Mouse (Mus musculus) hindbrain, embryonic 15.5 days (tissue): ENCODE measurements around the gene Ldlrad2. TPM values are rescaled to one million over a fixed set of nuclear protein-coding genes. Genes with fewer than 3 reads are reported as not detected.

Experiments used
- ATAC-seq: fragments of 200-750 bp; cut with Nextera tagmentation; 2 replicates; pipeline ENCODE4 v1.8.0; 2017; ENCODE audit warnings: low read depth, moderate number of reproducible peaks, moderate TSS enrichment; ENCODE audit not compliant: low FRiP score
- H3K27ac ChIP-seq: fragments of 300-500 bp; sonication (generic); replicated peaks from 2 replicates; pipeline ENCODE4 v1.5.1; 2015; ENCODE audit warnings: mild to moderate bottlenecking, inconsistent platforms
- H3K27me3 ChIP-seq: fragments of 300-500 bp; sonication (generic); 2 replicates; pipeline ENCODE4 v1.6.1; 2015; ENCODE audit warnings: control low read depth, inconsistent platforms
- H3K36me3 ChIP-seq: fragments of 300-500 bp; sonication (generic); 2 replicates; pipeline ENCODE4 v1.6.1; 2015; ENCODE audit warnings: control low read depth, inconsistent platforms
- H3K4me1 ChIP-seq: fragments of 300-500 bp; sonication (generic); replicated peaks from 2 replicates; pipeline ENCODE4 v1.6.1; 2015; ENCODE audit warnings: control low read depth, inconsistent platforms
- H3K4me2 ChIP-seq: fragments of 300-500 bp; sonication (generic); 2 replicates; pipeline ENCODE4 v1.6.1; 2015; ENCODE audit warnings: moderate library complexity, mild to moderate bottlenecking, inconsistent platforms
- H3K4me3 ChIP-seq: fragments of 300-500 bp; sonication (generic); 2 replicates; pipeline ENCODE4 v1.5.1; 2015; ENCODE audit warnings: mild to moderate bottlenecking, inconsistent platforms
- H3K9ac ChIP-seq: fragments of 300-500 bp; sonication (generic); 2 replicates; pipeline ENCODE4 v1.6.1; 2015; ENCODE audit warnings: inconsistent platforms
- H3K9me3 ChIP-seq: fragments of 300-500 bp; sonication (generic); 2 replicates; pipeline ENCODE4 v1.6.1; 2016; ENCODE audit warnings: control low read depth, inconsistent platforms
- WGBS: fragments of 180-500 bp; shearing (Covaris S2); methylation state at CpG from one replicate; pipeline ENCODE4 v1.1.7; 2015; 5-methylcytosine and 5-hydroxymethylcytosine counted together
- microRNA-seq: library from miRNA; unstranded; fragments of <30 nt; microRNA quantifications from one replicate; pipeline ENCODE4, GENCODE M21; 2016
- polyA plus RNA-seq: library from polyadenylated mRNA; unstranded; fragments of >200 nt; fragmentation: Nextera tagmentation; extraction: Ambion mirVana; gene quantifications from 2 replicates; pipeline ENCODE4 v1.2.1, GENCODE M21; 2015

Ldlrad2 gene
- polyA plus RNA-seq, 1 experiment from 2014 or later: 0.54 TPM

DNA sequence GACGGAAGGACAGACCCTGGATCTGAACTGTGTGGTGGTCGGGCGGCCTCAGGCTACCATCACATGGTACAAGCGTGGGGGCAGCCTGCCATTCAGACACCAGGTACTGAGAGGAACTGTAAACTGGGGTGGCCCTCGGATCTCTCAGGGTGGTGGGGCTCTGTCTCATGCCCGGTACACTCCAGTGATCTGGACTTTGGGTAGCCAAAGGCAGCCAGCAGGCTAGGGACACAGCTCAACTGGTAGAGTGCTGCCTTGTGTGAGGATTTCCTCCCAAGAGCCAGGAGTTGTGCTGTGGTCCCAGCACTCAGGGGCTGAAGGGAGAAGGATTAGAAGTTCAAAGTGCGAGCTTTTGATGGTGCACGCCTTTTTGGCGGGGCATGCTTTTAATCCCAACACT, 28.8 kb downstream of the Ldlrad2 start:
- Histone ChIP-seq H3K9me3 (no peaks in the 10 kb centered on the region), H3K27ac (no peak overlapping the region), H3K9ac (no peak overlapping the region), H3K4me1 (no peaks in the 10 kb centered on the region), H3K4me3 (no peak overlapping the region), H3K4me2 (no peak overlapping the region), H3K27me3 (no peaks in the 10 kb centered on the region), H3K36me3 (no peaks in the 10 kb centered on the region)
- WGBS: 95% methylated on average over 9 of the region's 9 CpGs
- no peak for ATAC-seq

DNA sequence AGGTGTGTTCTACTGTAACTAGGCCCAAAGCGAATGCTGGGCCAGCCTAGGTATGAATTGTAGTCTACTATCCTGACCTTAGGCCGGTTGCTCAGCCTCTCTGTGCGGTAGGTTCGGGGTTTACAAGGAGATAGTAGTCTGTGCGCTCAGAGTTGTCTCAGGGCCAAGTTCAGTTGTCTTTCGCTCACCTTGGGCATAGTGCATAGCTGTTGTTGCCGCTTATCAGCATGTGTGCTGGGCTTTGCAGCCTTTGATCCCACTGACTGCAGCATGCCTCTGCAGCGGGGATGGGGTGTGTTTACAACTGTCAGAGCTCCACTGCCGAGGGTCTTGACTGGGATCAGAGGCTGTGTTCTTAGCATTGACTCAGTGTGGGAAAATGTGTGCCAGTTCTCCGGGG, 31.4 kb downstream of the Ldlrad2 start:
- no peaks in the 10 kb centered on the region for H3K36me3 ChIP-seq

DNA sequence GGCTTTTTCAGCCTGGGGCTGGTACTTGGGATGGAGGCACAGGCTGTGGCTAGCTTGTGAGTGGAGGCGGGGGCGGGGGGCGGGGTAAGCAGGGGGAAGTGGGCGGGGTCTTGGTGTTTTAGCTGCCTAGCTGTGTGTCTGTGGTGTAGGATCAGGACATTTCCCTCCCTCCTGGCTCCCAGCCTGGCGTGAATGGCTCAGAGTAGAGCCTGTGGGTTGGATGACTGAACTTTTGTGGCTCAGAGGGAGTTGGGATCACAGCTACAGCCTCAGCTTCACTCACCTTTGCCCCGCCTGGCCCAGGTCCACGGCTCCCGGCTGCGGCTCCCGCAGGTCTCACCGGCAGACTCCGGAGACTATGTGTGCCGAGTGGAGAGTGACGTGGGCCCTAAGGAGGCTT, 34.0 kb downstream of the Ldlrad2 start:
- Histone ChIP-seq H3K36me3 (no peaks in the 10 kb centered on the region), H3K27ac (no peak overlapping the region), H3K27me3 (no peaks in the 10 kb centered on the region), H3K9ac (no peak overlapping the region), H3K4me1 (no peaks in the 10 kb centered on the region), H3K4me2 (no peak overlapping the region), H3K9me3 (no peaks in the 10 kb centered on the region), H3K4me3 (no peak overlapping the region)
- 74% methylated on average over 14 of the region's 14 CpGs for WGBS
- ATAC-seq: no peak

More for the DNA sequence above, 31.4 kb downstream of the Ldlrad2 start:
- H3K4me1 ChIP-seq: no peaks in the 10 kb centered on the region
- no peak for ATAC-seq
- H3K9me3 ChIP-seq: no peaks in the 10 kb centered on the region
- no peak overlapping the region for H3K27ac ChIP-seq
- H3K4me2 ChIP-seq: no peak overlapping the region
- H3K27me3 ChIP-seq: no peaks in the 10 kb centered on the region
- H3K9ac ChIP-seq: no peak overlapping the region
- WGBS: 93% methylated on average over 10 of the region's 10 CpGs
- H3K4me3 ChIP-seq: no peak overlapping the region

DNA sequence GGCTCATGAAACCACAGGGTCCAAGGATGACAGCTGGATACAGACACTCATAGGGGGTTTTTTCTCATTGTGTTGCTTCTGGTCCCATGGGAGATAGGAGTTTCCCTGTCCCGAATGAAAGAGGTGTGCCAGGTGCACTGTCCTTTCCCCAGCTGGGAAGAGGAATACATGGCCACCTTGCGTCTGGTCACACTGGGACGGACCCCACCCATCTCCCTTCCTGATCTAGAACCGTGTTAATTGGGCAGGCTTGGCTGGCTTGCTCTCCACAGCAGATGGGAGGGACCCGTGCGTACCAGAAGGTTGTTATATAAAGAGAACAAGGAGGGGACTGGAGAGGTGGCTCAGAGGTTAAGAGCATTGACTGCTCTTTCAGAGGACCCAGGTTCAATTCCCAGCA, 46.5 kb downstream of the Ldlrad2 start:
- H3K4me1 ChIP-seq: no peaks in the 10 kb centered on the region
- no peak overlapping the region for H3K27ac ChIP-seq
- 86% methylated on average over 6 of the region's 6 CpGs for WGBS
- H3K36me3 ChIP-seq: no peaks in the 10 kb centered on the region
- ATAC-seq: no peak
- H3K9me3 ChIP-seq: no peaks in the 10 kb centered on the region
- H3K4me3 ChIP-seq: no peak overlapping the region
- H3K4me2 ChIP-seq: no peak overlapping the region
- H3K9ac ChIP-seq: no peak overlapping the region
- no peaks in the 10 kb centered on the region for H3K27me3 ChIP-seq

DNA sequence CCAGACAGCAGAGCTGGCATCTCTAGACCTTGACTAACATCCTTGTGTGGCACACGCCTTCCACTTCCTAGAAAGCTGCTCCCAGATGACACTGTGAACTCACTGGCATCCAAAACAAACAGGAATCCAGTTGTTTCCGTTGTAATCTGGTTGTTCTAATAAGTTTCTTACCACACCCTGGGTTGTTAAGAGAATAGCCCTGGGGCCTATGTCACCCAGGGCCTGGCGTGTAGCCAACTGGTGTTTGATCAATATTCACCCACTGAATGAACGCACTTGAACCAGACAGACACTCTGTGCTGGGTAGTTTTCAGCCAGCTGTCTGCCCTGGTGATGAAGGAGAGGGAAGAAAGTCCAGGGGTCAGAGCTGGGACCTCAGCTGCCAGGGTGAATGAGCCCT, 47.0 kb downstream of the Ldlrad2 start:
- ATAC-seq: no peak
- no peaks in the 10 kb centered on the region for H3K9me3 ChIP-seq
- H3K27me3 ChIP-seq: no peaks in the 10 kb centered on the region
- H3K9ac ChIP-seq: no peak overlapping the region
- H3K27ac ChIP-seq: no peak overlapping the region
- no peak overlapping the region for H3K4me2 ChIP-seq
- no peak overlapping the region for H3K4me3 ChIP-seq
- no peaks in the 10 kb centered on the region for H3K4me1 ChIP-seq
- 54% methylated on average over 4 of the region's 4 CpGs for WGBS
- H3K36me3 ChIP-seq: no peaks in the 10 kb centered on the region

DNA sequence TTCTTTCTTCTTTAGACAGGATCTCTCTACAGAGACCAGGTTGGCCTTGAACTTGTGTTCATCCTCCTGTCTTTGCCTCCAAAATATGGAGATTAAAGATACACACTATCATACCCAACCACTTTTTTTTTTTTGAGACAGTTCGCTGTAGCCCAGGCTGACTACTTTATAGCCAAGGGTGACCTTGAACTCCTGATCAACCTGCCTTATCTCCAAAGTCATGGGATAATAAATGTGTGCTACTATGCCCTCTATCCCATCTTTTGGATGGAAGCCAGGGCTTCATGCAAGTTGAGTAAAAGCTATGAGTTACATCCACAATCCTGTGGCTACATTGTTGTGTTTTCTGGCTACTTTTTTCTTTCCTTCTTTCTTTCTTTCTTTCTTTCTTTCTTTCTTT, 48.9 kb downstream of the Ldlrad2 start:
- whole genome bisulfite sequencing: 95% methylated on average over 1 of the region's 1 CpGs
- Histone ChIP-seq H3K4me2 (no peak overlapping the region), H3K9me3 (no peaks in the 10 kb centered on the region), H3K36me3 (no peaks in the 10 kb centered on the region), H3K27me3 (no peaks in the 10 kb centered on the region), H3K27ac (no peak overlapping the region), H3K4me1 (no peaks in the 10 kb centered on the region), H3K4me3 (no peak overlapping the region), H3K9ac (no peak overlapping the region)
- ATAC-seq: no peak

Small RNA genes within 50 kb of the gene (microRNA-seq; reads per million reads assigned to microRNA genes)
- gene Mir7018: not detected

Other genes with a start within 250 kb of the Ldlrad2 start
- 931 and 940 TPM in 2 replicates for gene Cdc42, start 216.8 kb downstream of the Ldlrad2 start, polyA plus RNA-seq
- not detected in 2 replicates for gene Cela3a, start 164.8 kb downstream of the Ldlrad2 start, polyA plus RNA-seq
- gene Cela3b, start 144.0 kb downstream of the Ldlrad2 start, polyA plus RNA-seq: not detected in 2 replicates
- gene 1700013G24Rik, start 121.3 kb downstream of the Ldlrad2 start, polyA plus RNA-seq: not detected in 2 replicates
- 6.0 and 6.9 TPM in 2 replicates for gene Hspg2, start 105.8 kb downstream of the Ldlrad2 start, polyA plus RNA-seq
- 63.0 and 64.0 TPM in 2 replicates for gene Usp48, start 19.2 kb upstream of the Ldlrad2 start, polyA plus RNA-seq
- gene Rap1gap, start 90.2 kb upstream of the Ldlrad2 start, polyA plus RNA-seq: 93.2 and 99.6 TPM in 2 replicates
- 11.4 and 14.7 TPM in 2 replicates for gene Alpl, start 221.8 kb upstream of the Ldlrad2 start, polyA plus RNA-seq